Mouse (Mus musculus): Measurements from ENCODE around the gene Sar1a. TPM values are rescaled to one million over a fixed set of nuclear protein-coding genes. Genes with fewer than 3 reads are reported as not detected.

Gene Sar1a
- total RNA-seq, 2 experiments from 2014 or later: 100 to 114 TPM

- intact Hi-C loops (cut with DNase I; ENCODE audit: low total_unique reads): no loop called here
Measured at GRCm38 (mm10) chr10:61717406-61718296, 37.6 kb downstream of the Sar1a start.

GRCm38 (mm10) chr10:61720331-61720730 is 40.2 kb downstream of the Sar1a start:
- no peak for DNase-seq
- intact Hi-C loops (cut with DNase I; ENCODE audit: low total_unique reads): no loop called here

More at GRCm38 (mm10) chr10:61717406-61718296, 37.6 kb downstream of the Sar1a start:
- DNase-seq: no peak

DNA sequence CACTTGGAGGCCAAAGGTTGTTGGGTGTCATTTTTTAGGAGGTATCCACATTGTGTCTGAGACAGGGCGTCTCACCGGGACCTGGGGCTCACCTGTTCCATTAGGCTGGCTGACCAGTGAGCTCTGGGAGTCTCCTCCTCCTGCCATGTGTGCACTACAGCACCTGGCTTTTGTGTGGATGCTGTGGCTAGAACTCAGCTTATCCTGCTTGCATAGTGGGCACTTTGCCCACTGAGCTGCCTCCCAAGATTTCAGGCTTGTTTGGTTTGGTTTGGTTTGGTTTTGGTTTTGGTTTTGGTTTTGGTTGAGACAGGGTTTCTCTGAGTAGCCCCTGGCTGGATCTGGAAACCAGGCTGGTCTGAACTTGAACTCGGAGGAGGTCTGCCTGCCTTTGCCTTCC is 42.1 kb downstream of the Sar1a start:
- DNase-seq: no peak

GRCm38 (mm10) chr10:61723271-61723670 is 43.2 kb downstream of the Sar1a start:
- DNase-seq: no peak
- intact Hi-C loops (cut with DNase I; ENCODE audit: low total_unique reads): no loop called here

More for the DNA sequence above, 42.1 kb downstream of the Sar1a start:
- intact Hi-C loops (cut with DNase I; ENCODE audit: low total_unique reads): no loop called here

DNA sequence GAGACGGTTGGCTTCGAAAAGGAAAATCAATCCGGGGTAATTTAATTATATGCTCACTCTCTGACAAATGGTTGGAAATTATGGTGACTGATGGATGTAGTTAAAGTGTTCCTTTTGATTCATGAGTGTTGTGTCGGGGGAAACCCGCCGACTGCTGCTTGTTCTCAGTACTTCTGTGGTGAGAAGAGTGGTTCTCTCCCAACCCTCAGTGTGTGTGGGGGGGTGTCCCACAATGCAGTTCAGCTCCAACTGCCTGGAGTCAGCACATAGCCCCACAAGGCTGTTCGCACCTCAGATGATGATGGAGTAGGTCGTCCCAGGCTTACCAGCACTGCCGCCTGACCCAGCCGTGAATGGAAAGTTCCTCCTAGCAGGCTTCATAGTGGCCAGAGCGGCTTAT is 49.1 kb downstream of the Sar1a start:
- intact Hi-C loops (cut with DNase I; ENCODE audit: low total_unique reads): no loop called here
- no peak for DNase-seq

GRCm38 (mm10) chr10:61730171-61730570 is 50.1 kb downstream of the Sar1a start:
- no peak for DNase-seq
- intact Hi-C loops (cut with DNase I; ENCODE audit: low total_unique reads): no loop called here

GRCm38 (mm10) chr10:61734377-61734776 is 54.3 kb downstream of the Sar1a start:
- intact Hi-C loops (cut with DNase I; ENCODE audit: low total_unique reads): no loop called here
- DNase-seq: no peak

DNA sequence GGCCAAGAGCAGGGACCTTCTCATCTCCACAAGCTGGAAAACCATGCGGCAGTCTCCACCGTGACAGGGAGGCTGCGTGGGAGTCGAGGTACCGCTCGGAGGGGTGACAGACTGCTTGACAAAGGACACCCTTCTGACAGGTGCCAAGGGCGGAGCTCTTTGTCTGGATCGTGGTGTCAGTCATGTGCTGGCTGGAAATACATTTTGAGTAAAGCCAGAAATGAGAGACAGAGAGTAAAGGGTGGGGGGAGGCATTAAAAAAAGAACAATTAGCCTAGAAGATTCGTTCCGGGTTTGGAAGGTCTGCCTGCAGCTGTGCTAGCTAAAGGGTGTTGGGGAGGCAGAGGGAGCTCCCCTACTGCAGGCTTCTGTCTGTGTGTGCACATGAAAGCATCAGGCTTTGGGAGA is 56.6 kb downstream of the Sar1a start:
- intact Hi-C loops (cut with DNase I; ENCODE audit: low total_unique reads): no loop called here

GRCm38 (mm10) chr10:61737537-61737936 is 57.4 kb downstream of the Sar1a start:
- intact Hi-C loops (cut with DNase I; ENCODE audit: low total_unique reads): no loop called here
- DNase-seq: no peak

More for the DNA sequence above, 56.6 kb downstream of the Sar1a start:
- DNase-seq: no peak

DNA sequence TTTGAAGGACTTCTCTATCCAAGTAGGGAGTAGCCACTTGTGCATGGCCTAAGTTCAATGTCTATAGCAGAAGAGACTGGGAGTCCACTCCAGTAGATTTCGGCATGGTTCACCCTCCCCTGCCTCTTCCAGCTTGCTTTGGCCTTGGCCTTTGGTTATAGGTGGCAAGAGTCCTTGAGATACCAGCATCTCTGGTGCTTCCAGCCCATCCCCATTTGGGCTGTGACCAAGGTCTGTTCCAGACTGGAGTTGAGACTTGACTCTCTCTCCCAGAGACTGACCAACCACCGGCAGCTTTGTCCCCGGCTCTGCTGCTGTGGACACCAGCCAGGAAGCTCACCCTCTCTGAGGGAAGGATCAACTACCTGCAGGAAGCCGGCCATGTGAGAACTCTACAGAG is 58.0 kb downstream of the Sar1a start:
- intact Hi-C loops (cut with DNase I; ENCODE audit: low total_unique reads): no loop called here
- no peak for DNase-seq

- no peak for DNase-seq
- intact Hi-C loops (cut with DNase I; ENCODE audit: low total_unique reads): no loop called here
Measured at GRCm38 (mm10) chr10:61741306-61741705, 61.2 kb downstream of the Sar1a start.

DNA sequence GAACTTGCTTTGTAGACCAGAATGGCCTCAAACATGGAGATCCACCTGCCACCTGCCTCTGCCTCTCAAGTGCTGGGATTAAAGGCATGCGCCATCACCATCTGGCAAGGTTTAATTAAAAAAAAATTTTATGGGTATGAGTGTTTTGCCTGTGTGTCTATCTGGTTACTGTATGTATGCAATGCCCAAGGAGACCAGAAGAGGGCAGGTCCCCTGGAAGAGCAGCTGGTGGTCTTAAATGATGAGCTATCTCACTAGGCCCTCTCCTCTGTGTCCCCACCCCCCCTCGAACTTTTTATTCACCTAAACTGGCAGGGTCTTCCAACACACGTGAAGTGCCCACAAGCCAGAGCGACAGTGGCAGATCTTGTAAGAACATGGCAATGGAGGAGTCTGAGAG is 61.8 kb downstream of the Sar1a start:
- no peak for DNase-seq
- intact Hi-C loops (cut with DNase I; ENCODE audit: low total_unique reads): no loop called here

GRCm38 (mm10) chr10:61742336-61742735 is 62.2 kb downstream of the Sar1a start:
- intact Hi-C loops (cut with DNase I; ENCODE audit: low total_unique reads): no loop called here
- DNase-seq: no peak

Other genes starting within 250 kb of the Sar1a start
- 10 to 100 TPM; 86.6 to 88.9 TPM for gene Eif4ebp2, start 227.6 kb upstream of the Sar1a start, total RNA-seq (2021)
- 10 to 100 TPM; 79.9 to 82.2 TPM for gene Lrrc20, start 204.5 kb upstream of the Sar1a start, total RNA-seq (2021)
- under 1 TPM in 1 of 2 experiments, not detected in 1; 0.07 TPM for gene Npffr1, start 84.8 kb upstream of the Sar1a start, total RNA-seq (2021)
- 10 to 100 TPM; 36.6 to 39.8 TPM for gene Ppa1, start 31.7 kb upstream of the Sar1a start, total RNA-seq (2021)
- 10 to 100 TPM; 11.8 to 14.3 TPM for gene Tysnd1, start 15.2 kb downstream of the Sar1a start, total RNA-seq (2021)
- gene Aifm2, start 35.0 kb downstream of the Sar1a start, total RNA-seq (2021): 10 to 100 TPM; 11.5 to 12.9 TPM
- 1 to 10 TPM; 2.6 to 2.7 TPM for gene H2afy2, start 103.8 kb downstream of the Sar1a start, total RNA-seq (2021)

All from gastrocnemius, postnatal 14 days (tissue).